Mouse (Mus musculus) liver, embryonic 16.5 days (tissue): Measurements from ENCODE around the gene Dio3. TPM values are rescaled to one million over a fixed set of nuclear protein-coding genes. Genes with fewer than 3 reads are reported as not detected.

Experiments
- ATAC-seq: fragments of 200-750 bp; cut with Nextera tagmentation; 2 replicates; pipeline ENCODE4 v1.8.0; 2017; ENCODE audit warnings: low read depth, mild to moderate bottlenecking, moderate number of reproducible peaks, moderate library complexity
- H3K27ac ChIP-seq: fragments of 300-500 bp; sonication (generic); 2 replicates; pipeline ENCODE4 v1.5.1; 2014; ENCODE audit warnings: mild to moderate bottlenecking, low read length
- H3K27me3 ChIP-seq: fragments of 300-500 bp; sonication (generic); 2 replicates; pipeline ENCODE4 v1.6.1; 2014; ENCODE audit warnings: low read depth, low read length, mixed read lengths; ENCODE audit not compliant: control insufficient read depth, insufficient read depth
- H3K36me3 ChIP-seq: fragments of 300-500 bp; sonication (generic); 2 replicates; pipeline ENCODE4 v1.6.1; 2014; ENCODE audit warnings: mild to moderate bottlenecking; ENCODE audit not compliant: control insufficient read depth, insufficient read depth
- H3K4me1 ChIP-seq: fragments of 300-500 bp; sonication (generic); 2 replicates; pipeline ENCODE4 v1.6.1; 2014; ENCODE audit warnings: low read depth, low read length, mixed read lengths; ENCODE audit not compliant: control insufficient read depth
- H3K4me2 ChIP-seq: fragments of 300-500 bp; sonication (generic); 2 replicates; pipeline ENCODE4 v1.6.1; 2014; ENCODE audit warnings: low read depth, low read length, mixed read lengths
- H3K4me3 ChIP-seq: fragments of 300-500 bp; sonication (generic); 2 replicates; pipeline ENCODE4 v1.5.1; 2014; ENCODE audit warnings: low read depth, mild to moderate bottlenecking, low read length
- H3K9ac ChIP-seq: fragments of 300-500 bp; sonication (generic); 2 replicates; pipeline ENCODE4 v1.6.1; 2014; ENCODE audit warnings: low read depth, low read length
- H3K9me3 ChIP-seq: fragments of 300-500 bp; sonication (generic); replicated peaks from 2 replicates; pipeline ENCODE4 v1.6.1; 2016; ENCODE audit warnings: low read length; ENCODE audit not compliant: control insufficient read depth
- WGBS: fragments of 180-500 bp; shearing (Covaris S2); extraction: QIAGEN DNeasy Blood & Tissue Kit; methylation state at CpG from one replicate; pipeline ENCODE4 v1.1.7; 2014; ENCODE audit not compliant: insufficient replicate concordance; 5-methylcytosine and 5-hydroxymethylcytosine counted together
- polyA plus RNA-seq: library from polyadenylated mRNA; unstranded; fragments of >200 nt; fragmentation: Nextera tagmentation; extraction: Ambion mirVana; gene quantifications from 2 replicates; pipeline ENCODE4 v1.2.1, GENCODE M21; 2015

Dio3 gene
- polyA plus RNA-seq: 0.17 and 0.28 TPM in 2 replicates

DNA sequence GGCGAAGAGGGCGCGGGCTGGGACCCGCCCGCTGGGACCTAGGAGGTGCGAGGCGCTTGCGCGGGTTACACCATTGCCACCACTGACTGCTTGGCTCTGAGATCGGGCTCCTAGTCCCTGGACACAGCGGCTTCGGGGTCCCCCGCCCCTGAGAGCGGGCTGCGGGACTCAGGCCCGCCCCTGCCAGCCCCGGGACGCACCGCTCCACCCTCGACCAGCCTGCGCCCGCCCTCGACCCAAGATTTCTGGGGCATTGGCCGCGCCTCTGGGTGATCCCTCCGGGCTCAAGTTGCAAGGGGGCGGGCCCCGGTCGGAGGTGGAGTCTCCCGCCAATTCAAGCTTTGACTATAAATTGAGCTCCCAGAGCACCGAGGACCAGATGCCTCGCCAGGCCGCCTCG, at the start of gene Dio3:
Dio3 (plus strand) TSS at position 216 of the 400 bp plus-strand sequence.
- Histone ChIP-seq H3K27me3 (peaks cover 73% of the 10 kb centered on the region), H3K9ac (peak within 1 kb of the TSS; percentile 41), H3K27ac (no peak within 1 kb of the TSS), H3K9me3 (no peaks in the 10 kb centered on the region), H3K4me3 (peak within 1 kb of the TSS; percentile 50), H3K4me1 (no peaks in the 10 kb centered on the region), H3K36me3 (no peaks in the 10 kb centered on the region), H3K4me2 (peak within 1 kb of the TSS; percentile 49)
- peak; percentile 82 for ATAC-seq
- 1% methylated on average over 32 of the region's 34 CpGs for WGBS

DNA sequence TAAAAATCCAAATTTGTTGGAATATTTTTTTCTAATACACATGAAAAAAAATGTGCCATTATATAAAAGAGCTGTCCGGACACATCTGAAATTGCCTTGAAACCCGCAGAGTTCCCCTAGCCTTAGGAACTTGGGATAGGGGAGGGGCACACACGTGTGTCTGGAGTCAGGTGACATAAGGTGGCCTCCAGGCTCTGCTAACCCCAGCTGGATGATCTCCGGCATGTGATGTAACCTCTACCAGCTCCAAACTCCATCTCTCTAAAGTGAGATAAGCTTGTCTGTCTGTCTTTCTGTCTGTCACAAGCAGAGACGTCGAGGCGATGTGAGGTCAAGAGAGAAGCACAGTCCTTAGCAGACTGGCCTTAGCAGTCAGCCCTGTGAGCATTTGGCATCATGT, 48.6 kb upstream of the Dio3 start:
- H3K36me3 ChIP-seq: no peaks in the 10 kb centered on the region
- no peak overlapping the region for H3K4me2 ChIP-seq
- H3K27me3 ChIP-seq: no peaks in the 10 kb centered on the region
- peak overlapping the region; percentile 16; the same call in 1 of the 2 replicates for H3K27ac ChIP-seq
- H3K4me3 ChIP-seq: no peak overlapping the region
- WGBS: 59% methylated on average over 7 of the region's 7 CpGs
- ATAC-seq: peak; percentile 67
- no peak overlapping the region for H3K9ac ChIP-seq
- no peaks in the 10 kb centered on the region for H3K9me3 ChIP-seq
- peaks cover 4% of the 10 kb centered on the region; the same call in 1 of the 2 replicates for H3K4me1 ChIP-seq

DNA sequence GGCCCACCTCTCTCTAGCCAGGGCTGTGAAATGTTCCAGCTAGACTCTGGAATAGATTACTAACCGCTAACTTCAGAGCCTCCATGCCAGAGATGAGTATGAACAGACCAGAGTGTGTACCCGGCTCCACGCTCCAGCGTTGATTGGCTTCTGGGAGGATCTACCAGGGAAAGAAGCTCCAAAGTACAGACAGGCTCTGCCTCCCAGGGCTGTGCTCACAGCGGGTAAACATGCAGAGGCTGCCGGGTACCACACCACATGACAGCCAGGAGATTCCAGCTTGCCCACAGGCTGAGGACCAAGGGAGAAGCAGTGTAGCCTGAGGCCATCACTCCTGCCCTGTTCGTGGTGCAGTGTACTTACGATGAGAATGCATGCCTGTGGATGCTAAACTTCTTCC, 48.1 kb upstream of the Dio3 start:
- 59% methylated on average over 8 of the region's 8 CpGs for WGBS

DNA sequence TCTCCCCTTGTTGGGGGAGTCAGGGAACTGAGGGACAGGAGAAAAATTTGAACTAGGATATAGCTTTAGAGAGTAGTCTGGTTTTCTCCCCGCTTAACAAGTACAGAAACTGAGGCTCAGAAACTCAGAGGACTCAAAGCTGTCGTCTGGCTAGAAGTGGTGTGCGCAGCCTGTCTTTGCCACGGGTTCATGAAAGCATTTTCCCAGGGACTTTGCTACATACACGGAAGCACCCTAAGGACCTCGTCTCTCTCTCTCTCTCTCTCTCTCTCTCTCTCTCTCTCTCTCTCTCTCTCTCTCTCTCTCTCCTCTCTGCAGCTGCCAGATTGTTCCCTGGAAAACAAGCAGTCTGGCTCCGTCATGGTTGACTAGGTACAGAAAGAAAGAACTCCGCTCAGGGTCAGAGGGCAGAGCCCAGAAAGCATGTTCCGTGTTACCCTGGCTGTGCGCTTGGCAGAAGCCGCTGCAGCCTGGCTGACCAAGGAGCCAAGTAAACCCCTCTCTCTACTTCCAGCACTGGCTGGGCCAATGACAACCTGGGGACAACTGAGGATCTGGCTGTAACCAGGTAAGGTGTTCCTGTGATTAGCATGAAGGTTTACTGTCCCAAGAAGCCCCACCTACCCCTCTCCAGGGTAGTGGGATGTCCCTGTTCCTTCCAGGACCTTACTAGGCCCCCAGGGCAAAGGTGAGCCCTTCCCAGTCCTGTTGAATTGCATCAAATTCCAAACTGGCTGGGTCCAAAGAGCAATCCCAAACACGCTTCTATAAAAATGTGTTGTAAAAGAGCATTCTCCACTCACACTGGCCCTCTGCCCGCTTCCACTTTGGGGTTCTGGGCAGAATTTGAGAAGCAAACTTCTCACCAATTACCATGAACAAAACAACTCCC, 46.9 kb upstream of the Dio3 start:
- H3K4me2 ChIP-seq: no peak overlapping the region
- no peaks in the 10 kb centered on the region for H3K27me3 ChIP-seq
- no peak overlapping the region for H3K9ac ChIP-seq
- H3K4me3 ChIP-seq: no peak overlapping the region
- no peaks in the 10 kb centered on the region for H3K9me3 ChIP-seq
- no peak for ATAC-seq
- H3K36me3 ChIP-seq: no peaks in the 10 kb centered on the region
- WGBS: 59% methylated on average over 13 of the region's 13 CpGs
- H3K27ac ChIP-seq: no peak overlapping the region
- H3K4me1 ChIP-seq: peaks cover 4% of the 10 kb centered on the region; the same call in 1 of the 2 replicates

More for the DNA sequence above, 48.1 kb upstream of the Dio3 start:
- ATAC-seq: peak; percentile 85
- H3K9me3 ChIP-seq: no peaks in the 10 kb centered on the region
- H3K9ac ChIP-seq: no peak overlapping the region
- no peak overlapping the region for H3K4me2 ChIP-seq
- no peak overlapping the region for H3K4me3 ChIP-seq
- H3K4me1 ChIP-seq: peaks cover 4% of the 10 kb centered on the region; the same call in 1 of the 2 replicates
- H3K27ac ChIP-seq: peak overlapping the region; percentile 16; the same call in 1 of the 2 replicates
- H3K36me3 ChIP-seq: no peaks in the 10 kb centered on the region
- no peaks in the 10 kb centered on the region for H3K27me3 ChIP-seq

DNA sequence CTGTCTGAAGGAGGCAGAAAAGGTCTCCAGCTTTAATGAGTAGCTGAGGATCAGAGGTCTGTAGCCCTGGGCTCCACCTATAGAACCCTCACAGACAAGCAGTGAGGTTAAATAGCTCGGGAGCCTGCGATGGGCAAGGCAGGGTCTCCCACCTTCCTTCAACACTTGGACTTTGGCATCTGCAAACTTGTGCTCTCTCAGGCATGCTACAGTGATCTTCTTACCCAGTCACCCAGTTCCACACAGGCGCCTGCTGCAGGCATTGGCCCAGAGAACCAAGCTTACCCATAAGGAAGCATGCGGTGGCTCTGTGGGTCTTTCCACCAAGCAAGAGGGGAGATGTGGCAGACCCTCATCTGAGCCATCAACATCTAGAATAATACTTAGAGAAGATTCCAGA, 43.0 kb upstream of the Dio3 start:
- H3K4me2 ChIP-seq: no peak overlapping the region
- ATAC-seq: no peak
- H3K27ac ChIP-seq: no peak overlapping the region
- H3K4me1 ChIP-seq: peaks cover 4% of the 10 kb centered on the region; the same call in 1 of the 2 replicates
- H3K9me3 ChIP-seq: no peaks in the 10 kb centered on the region
- H3K9ac ChIP-seq: no peak overlapping the region
- no peaks in the 10 kb centered on the region for H3K36me3 ChIP-seq
- WGBS: 74% methylated on average over 4 of the region's 4 CpGs
- no peaks in the 10 kb centered on the region for H3K27me3 ChIP-seq
- H3K4me3 ChIP-seq: no peak overlapping the region

DNA sequence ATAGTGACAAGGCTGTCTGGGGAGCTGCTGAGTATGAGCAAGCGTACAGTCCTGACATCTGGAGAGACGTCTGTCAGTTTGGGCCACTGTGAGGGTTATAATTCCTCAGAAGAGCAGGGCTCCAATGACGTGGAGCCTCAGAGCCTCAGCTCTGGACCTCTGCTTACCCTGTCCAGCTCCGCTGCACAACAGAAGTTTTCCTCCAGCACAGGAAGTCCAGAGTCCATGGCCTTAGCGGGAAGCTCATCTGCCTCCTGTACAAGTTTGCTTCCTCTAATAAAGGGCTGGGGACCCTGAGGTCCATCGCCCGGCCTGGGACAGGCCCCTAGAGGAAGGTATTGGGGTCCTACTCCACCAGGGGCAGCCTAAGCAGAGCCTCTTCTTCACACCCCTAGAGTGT, 41.8 kb upstream of the Dio3 start:
- peaks cover 2% of the 10 kb centered on the region; the same call in 1 of the 2 replicates for H3K4me1 ChIP-seq
- no peak overlapping the region for H3K4me2 ChIP-seq
- no peak for ATAC-seq
- no peaks in the 10 kb centered on the region for H3K36me3 ChIP-seq
- H3K4me3 ChIP-seq: no peak overlapping the region
- 60% methylated on average over 7 of the region's 7 CpGs for WGBS
- no peaks in the 10 kb centered on the region for H3K9me3 ChIP-seq
- H3K27ac ChIP-seq: no peak overlapping the region
- no peak overlapping the region for H3K9ac ChIP-seq
- no peaks in the 10 kb centered on the region for H3K27me3 ChIP-seq

DNA sequence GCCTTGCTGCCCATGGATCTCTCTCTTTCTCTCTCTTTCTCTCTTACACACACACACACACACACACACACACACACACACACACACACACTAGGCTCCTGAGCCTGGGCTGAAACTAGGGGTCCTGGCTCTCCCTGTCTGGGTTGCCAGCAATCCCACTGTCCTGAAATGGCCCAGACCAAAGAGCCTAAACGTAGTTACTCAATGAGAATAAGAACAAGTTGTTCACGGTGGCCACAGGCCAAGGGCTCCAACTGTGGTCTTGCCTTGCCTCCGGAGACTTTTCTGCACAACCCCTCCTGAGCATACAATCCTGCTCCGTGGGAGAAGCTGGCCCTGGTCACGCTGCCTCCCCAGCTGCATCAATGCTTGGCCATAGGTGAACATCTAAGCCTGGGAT, 39.5 kb upstream of the Dio3 start:
- WGBS: 58% methylated on average over 5 of the region's 5 CpGs
- no peak overlapping the region for H3K27ac ChIP-seq
- no peaks in the 10 kb centered on the region for H3K27me3 ChIP-seq
- H3K9ac ChIP-seq: no peak overlapping the region
- ATAC-seq: no peak
- no peak overlapping the region for H3K4me2 ChIP-seq
- no peaks in the 10 kb centered on the region for H3K4me1 ChIP-seq
- H3K4me3 ChIP-seq: no peak overlapping the region
- no peaks in the 10 kb centered on the region for H3K9me3 ChIP-seq
- no peaks in the 10 kb centered on the region for H3K36me3 ChIP-seq

DNA sequence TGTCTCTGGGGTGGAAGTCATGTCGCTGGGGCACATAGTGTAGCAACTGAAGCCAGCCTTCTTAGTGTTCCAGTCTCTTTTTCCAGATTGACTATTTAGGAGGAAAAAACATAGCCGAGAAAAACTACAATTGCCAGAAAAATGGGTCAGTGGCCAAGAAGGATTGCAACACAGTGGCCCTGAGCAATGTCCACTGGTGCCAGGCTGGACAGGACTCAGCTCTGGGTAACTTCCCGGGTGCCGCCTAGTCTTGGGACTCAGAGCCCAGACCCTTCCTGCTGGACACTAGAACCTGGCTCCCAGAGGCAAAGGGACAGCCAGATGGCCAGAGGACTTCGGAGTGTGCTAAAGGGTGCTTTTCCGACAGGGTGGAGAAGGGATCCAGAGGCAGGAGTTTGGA, 34.3 kb upstream of the Dio3 start:
- ATAC-seq: no peak
- 53% methylated on average over 6 of the region's 6 CpGs for WGBS
- H3K27ac ChIP-seq: no peak overlapping the region
- no peaks in the 10 kb centered on the region for H3K27me3 ChIP-seq
- H3K9me3 ChIP-seq: no peaks in the 10 kb centered on the region
- no peak overlapping the region for H3K9ac ChIP-seq
- no peak overlapping the region for H3K4me3 ChIP-seq
- no peaks in the 10 kb centered on the region for H3K4me1 ChIP-seq
- H3K4me2 ChIP-seq: no peak overlapping the region
- H3K36me3 ChIP-seq: no peaks in the 10 kb centered on the region

DNA sequence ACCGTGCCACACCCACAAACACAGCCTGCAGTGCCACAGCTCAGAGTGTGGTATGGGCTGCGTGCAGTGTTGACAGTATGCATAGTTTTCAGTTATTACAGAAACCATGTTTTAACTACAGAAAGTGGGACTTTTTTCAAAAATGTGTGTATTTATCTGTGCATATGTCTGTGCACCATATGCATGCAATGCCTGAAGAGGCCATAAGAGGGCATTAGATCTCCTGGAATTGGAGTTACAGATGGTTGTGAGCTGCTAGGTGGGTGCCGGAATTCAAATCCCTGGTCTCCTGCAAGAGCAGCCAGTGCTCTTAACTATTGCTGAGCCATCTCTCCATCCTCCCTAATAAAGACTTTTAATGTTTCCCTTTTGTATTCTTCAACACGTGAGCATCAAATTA, 33.4 kb upstream of the Dio3 start:
- Histone ChIP-seq H3K9me3 (no peaks in the 10 kb centered on the region), H3K4me2 (no peak overlapping the region), H3K4me3 (no peak overlapping the region), H3K36me3 (no peaks in the 10 kb centered on the region), H3K9ac (no peak overlapping the region), H3K27me3 (no peaks in the 10 kb centered on the region), H3K27ac (no peak overlapping the region), H3K4me1 (no peaks in the 10 kb centered on the region)
- 65% methylated on average over 4 of the region's 4 CpGs for WGBS
- ATAC-seq: no peak
